Mouse (Mus musculus): ENCODE results near the gene Shd.

Shd gene

GRCm38 (mm10) chr17:56007444-56008355, 37.4 kb downstream of the Shd start:
- no peak for DNase-seq (ENCODE audit: low spot score)

GRCm38 (mm10) chr17:56008356-56009087, 38.3 kb downstream of the Shd start:
- DNase-seq (ENCODE audit: low spot score), result peak; percentile 95

- peak; percentile 93 for DNase-seq (ENCODE audit: low spot score)
These were observed 39.1 kb downstream of the Shd start for GRCm38 (mm10) chr17:56009088-56009961.

- DNase-seq (ENCODE audit: low spot score), result no peak
These were observed 39.6 kb downstream of the Shd start for GRCm38 (mm10) chr17:56009962-56010240.

GRCm38 (mm10) chr17:56010255-56010654, 40.0 kb downstream of the Shd start:
- DNase-seq (ENCODE audit: low spot score), result no peak

- peak; percentile 81 for DNase-seq (ENCODE audit: low spot score)
These were observed 40.4 kb downstream of the Shd start for GRCm38 (mm10) chr17:56010681-56011080.

- no peak for DNase-seq (ENCODE audit: low spot score)
These were observed 41.2 kb downstream of the Shd start for GRCm38 (mm10) chr17:56011441-56011840.

GRCm38 (mm10) chr17:56015293-56015692, 45.0 kb downstream of the Shd start:
- no peak for DNase-seq (ENCODE audit: low spot score)

- no peak for DNase-seq (ENCODE audit: low spot score)
These were observed 46.1 kb downstream of the Shd start for GRCm38 (mm10) chr17:56016382-56016781.

GRCm38 (mm10) chr17:56016793-56017785, 46.8 kb downstream of the Shd start:
- DNase-seq (ENCODE audit: low spot score), result no peak

- no peak for DNase-seq (ENCODE audit: low spot score)
These were observed 47.6 kb downstream of the Shd start for GRCm38 (mm10) chr17:56017848-56018247.

GRCm38 (mm10) chr17:56018347-56019131, 48.3 kb downstream of the Shd start:
- DNase-seq (ENCODE audit: low spot score), result peak; percentile 64

GRCm38 (mm10) chr17:56020400-56021084, 50.3 kb downstream of the Shd start:
- no peak for DNase-seq (ENCODE audit: low spot score)

- DNase-seq (ENCODE audit: low spot score), result peak; percentile 77
These were observed 51.1 kb downstream of the Shd start for GRCm38 (mm10) chr17:56021161-56021910.

- no peak for DNase-seq (ENCODE audit: low spot score)
These were observed 52.1 kb downstream of the Shd start for GRCm38 (mm10) chr17:56022131-56022988.

GRCm38 (mm10) chr17:56022989-56023290, 52.7 kb downstream of the Shd start:
- no peak for DNase-seq (ENCODE audit: low spot score)

GRCm38 (mm10) chr17:56023386-56023785, 53.1 kb downstream of the Shd start:
- no peak for DNase-seq (ENCODE audit: low spot score)

- DNase-seq (ENCODE audit: low spot score), result peak; percentile 4
These were observed 54.2 kb downstream of the Shd start for GRCm38 (mm10) chr17:56024476-56024875.
